ENCODE assay signal across 13 mouse cellular contexts in genomic region chr9:43070566-43070965, GRCm38 (mm10). TPM values are rescaled to one million over a fixed set of nuclear protein-coding genes. Genes with fewer than 3 reads are reported as not detected.
DNase-seq lines count a peak whose midpoint lies in the region; ATAC-seq and TF ChIP-seq lines count a peak whose summit lies in the region.
"Had no signal": no experiment of that assay in that cellular context is flagged by ENCODE, and none has a peak within 500 bp of the region (broad histone marks: within the 10 kb centered on the region; RNA-seq: fewer than 3 reads in every experiment).

No protein-coding gene starts in this region.

- H3K36me3 ChIP-seq in forebrain, embryonic 10.5 days (replicated peaks) = no peaks in the 10 kb centered on the region
- no peaks in the 10 kb centered on the region for H3K36me3 ChIP-seq in forebrain, embryonic 15.5 days
- H3K36me3 ChIP-seq in hindbrain, embryonic 16.5 days (ENCODE audit: control insufficient read depth, insufficient read depth, low read length) = no peaks in the 10 kb centered on the region
- no peaks in the 10 kb centered on the region for H3K36me3 ChIP-seq in midbrain, postnatal 0 days (ENCODE audit: insufficient read depth, low read length)
- no peaks in the 10 kb centered on the region for H3K36me3 ChIP-seq in liver, embryonic 11.5 days (ENCODE audit: control insufficient read depth, insufficient read depth, low read length)
- no peaks in the 10 kb centered on the region for H3K36me3 ChIP-seq in kidney, embryonic 15.5 days

- no peaks in the 10 kb centered on the region for H3K9me3 ChIP-seq in forebrain, embryonic 10.5 days
- H3K9me3 ChIP-seq in forebrain, embryonic 15.5 days = no peaks in the 10 kb centered on the region
- no peaks in the 10 kb centered on the region for H3K9me3 ChIP-seq in hindbrain, embryonic 16.5 days (ENCODE audit: control insufficient read depth, low read length)
- H3K9me3 ChIP-seq in midbrain, postnatal 0 days (ENCODE audit: low read length) = no peaks in the 10 kb centered on the region
- H3K9me3 ChIP-seq in liver, embryonic 11.5 days (ENCODE audit: control insufficient read depth, low read length) = no peaks in the 10 kb centered on the region
- no peaks in the 10 kb centered on the region for H3K9me3 ChIP-seq in kidney, embryonic 15.5 days (replicated peaks)

- H3K4me2 ChIP-seq in forebrain, embryonic 15.5 days (replicated peaks) = peak overlapping the region; percentile 38; the same call in 1 of the 2 replicates
- no peak overlapping the region for H3K4me2 ChIP-seq in hindbrain, embryonic 16.5 days (ENCODE audit: low read length)
- H3K4me2 ChIP-seq in midbrain, postnatal 0 days (ENCODE audit: low read depth, low read length, poor library complexity, severe bottlenecking) = peak overlapping the region; percentile 47
- no peak overlapping the region for H3K4me2 ChIP-seq in liver, embryonic 11.5 days
- H3K4me2 ChIP-seq in kidney, embryonic 15.5 days = no peak overlapping the region
- H3K4me2 ChIP-seq: lung, embryonic 14.5 days had no signal

- peaks cover 22% of the 10 kb centered on the region for H3K4me1 ChIP-seq in forebrain, embryonic 10.5 days
- peaks cover 37% of the 10 kb centered on the region for H3K4me1 ChIP-seq in forebrain, embryonic 15.5 days
- peaks cover 28% of the 10 kb centered on the region for H3K4me1 ChIP-seq in hindbrain, embryonic 16.5 days (ENCODE audit: control insufficient read depth, insufficient read depth, low read depth, low read length)
- peaks cover 16% of the 10 kb centered on the region for H3K4me1 ChIP-seq in midbrain, postnatal 0 days (ENCODE audit: insufficient read depth, low read length)
- no peaks in the 10 kb centered on the region for H3K4me1 ChIP-seq in liver, embryonic 11.5 days (replicated peaks; ENCODE audit: control insufficient read depth, insufficient read depth, low read length)
- H3K4me1 ChIP-seq in kidney, embryonic 15.5 days = peaks cover 41% of the 10 kb centered on the region

- no peaks in the 10 kb centered on the region for H3K27me3 ChIP-seq in forebrain, embryonic 10.5 days (ENCODE audit: poor library complexity, severe bottlenecking)
- H3K27me3 ChIP-seq in forebrain, embryonic 15.5 days = no peaks in the 10 kb centered on the region
- H3K27me3 ChIP-seq in hindbrain, embryonic 16.5 days (replicated peaks; ENCODE audit: control insufficient read depth, insufficient read depth, low read length) = no peaks in the 10 kb centered on the region
- no peaks in the 10 kb centered on the region for H3K27me3 ChIP-seq in midbrain, postnatal 0 days (ENCODE audit: insufficient read depth, low read length)
- no peaks in the 10 kb centered on the region for H3K27me3 ChIP-seq in liver, embryonic 11.5 days (replicated peaks; ENCODE audit: control insufficient read depth, insufficient read depth, low read length)
- no peaks in the 10 kb centered on the region for H3K27me3 ChIP-seq in kidney, embryonic 15.5 days

- no peak overlapping the region for H3K4me3 ChIP-seq in forebrain, embryonic 10.5 days
- H3K4me3 ChIP-seq in forebrain, embryonic 15.5 days = peak overlapping the region; percentile 45
- peak overlapping the region; percentile 46 for H3K4me3 ChIP-seq in hindbrain, embryonic 16.5 days (ENCODE audit: low read length)
- H3K4me3 ChIP-seq in midbrain, postnatal 0 days (ENCODE audit: low read depth, low read length) = peak overlapping the region; percentile 56
- no peak overlapping the region for H3K4me3 ChIP-seq in liver, embryonic 11.5 days (ENCODE audit: low read depth, low read length)
- no peak overlapping the region for H3K4me3 ChIP-seq in kidney, embryonic 15.5 days (replicated peaks)

- no peak for TF ChIP-seq CTCF in midbrain, postnatal 0 days (IDR thresholded peaks at IDR 0.05)

- H3K27ac ChIP-seq in forebrain, embryonic 10.5 days = 0 out of 2 replicates have a peak overlapping the region, but pooled peaks have one; percentile 35
- peak overlapping the region; percentile 84 for H3K27ac ChIP-seq in forebrain, embryonic 15.5 days (replicated peaks)
- peak overlapping the region; percentile 72 for H3K27ac ChIP-seq in hindbrain, embryonic 16.5 days (ENCODE audit: low read depth, low read length)
- H3K27ac ChIP-seq in midbrain, postnatal 0 days (ENCODE audit: low read depth, low read length) = peak overlapping the region; percentile 82
- H3K27ac ChIP-seq in liver, embryonic 11.5 days (ENCODE audit: low read depth, low read length) = no peak overlapping the region
- no peak overlapping the region for H3K27ac ChIP-seq in kidney, embryonic 15.5 days

- ATAC-seq in forebrain, embryonic 15.5 days (replicated peaks) = peak; percentile 55; the same call in 1 of the 2 replicates
- ATAC-seq in hindbrain, embryonic 16.5 days = no peak
- ATAC-seq in midbrain, postnatal 0 days (ENCODE audit: low FRiP score) = peak; percentile 50; the same call in 1 of the 2 replicates
- no peak for ATAC-seq in liver, embryonic 11.5 days (replicated peaks; ENCODE audit: low FRiP score)
- no peak for ATAC-seq in kidney, embryonic 15.5 days (replicated peaks; ENCODE audit: low FRiP score)

- H3K9ac ChIP-seq in forebrain, embryonic 15.5 days (replicated peaks) = peak overlapping the region; percentile 49
- H3K9ac ChIP-seq in hindbrain, embryonic 16.5 days (ENCODE audit: low read depth, low read length) = peak overlapping the region; percentile 9; the same call in 1 of the 2 replicates
- peak overlapping the region; percentile 77 for H3K9ac ChIP-seq in midbrain, postnatal 0 days (replicated peaks; ENCODE audit: low read length, poor library complexity, severe bottlenecking)
- no peak overlapping the region for H3K9ac ChIP-seq in liver, embryonic 11.5 days (ENCODE audit: low read depth, low read length)
- no peak overlapping the region for H3K9ac ChIP-seq in kidney, embryonic 15.5 days
- H3K9ac ChIP-seq: lung, embryonic 14.5 days had no signal

- WGBS in forebrain, embryonic 10.5 days = 50% methylated on average over 4 of the region's 4 CpGs
- WGBS in forebrain, embryonic 15.5 days = 21% methylated on average over 4 of the region's 4 CpGs
- WGBS in hindbrain, embryonic 16.5 days = 21% methylated on average over 4 of the region's 4 CpGs
- WGBS in midbrain, postnatal 0 days = 13% methylated on average over 4 of the region's 4 CpGs
- WGBS in liver, embryonic 11.5 days = 74% methylated on average over 4 of the region's 4 CpGs
- 61% methylated on average over 4 of the region's 4 CpGs for WGBS in kidney, embryonic 15.5 days

- DNase-seq in forebrain, embryonic 10.5 days (ENCODE audit: extremely low spot score, low spot score) = no peak
- peak; percentile 12 for DNase-seq in midbrain, postnatal 0 days (ENCODE audit: low spot score)
- no peak for DNase-seq in cerebellum, postnatal 10 days
- DNase-seq in liver, embryonic 11.5 days (ENCODE audit: low spot score) = no peak
- DNase-seq: cerebellum, postnatal 14 days; liver; lung, embryonic 14.5 days; spleen, adult 18-20 months; thymus, postnatal 36 days had no signal

RNA-seq across cellular contexts. Expression of gene Arhgef12, which starts 36.5 kb away (rescaled TPM):
- 7.0 and 9.2 TPM in 2 replicates for polyA plus RNA-seq in forebrain, embryonic 10.5 days (2016; fragmentation: Nextera tagmentation; extraction: Ambion mirVana)
- 19.3 and 20.0 TPM in 2 replicates for polyA plus RNA-seq in forebrain, embryonic 15.5 days (2015; fragmentation: Nextera tagmentation; extraction: Ambion mirVana)
- 17.0 and 17.9 TPM in 2 replicates for polyA plus RNA-seq in hindbrain, embryonic 16.5 days (2015; fragmentation: Nextera tagmentation; extraction: Ambion mirVana)
- total RNA-seq in midbrain, postnatal 0 days (2014; rRNA removed) = 97.1 and 134 TPM in 2 replicates
- polyA plus RNA-seq in midbrain, postnatal 0 days (2015; fragmentation: Nextera tagmentation; extraction: Ambion mirVana) = 13.5 and 17.0 TPM in 2 replicates
- 5.7 and 7.0 TPM in 2 replicates for polyA plus RNA-seq in liver, embryonic 11.5 days (2014; fragmentation: Nextera tagmentation; extraction: Ambion mirVana)
- polyA plus RNA-seq in kidney, embryonic 15.5 days (2015; fragmentation: Nextera tagmentation; extraction: Ambion mirVana) = 14.6 and 15.5 TPM in 2 replicates

RNA-seq across cellular contexts. Expression of gene Tmem136, which starts 45.8 kb away (rescaled TPM):
- polyA plus RNA-seq in forebrain, embryonic 10.5 days (2016; fragmentation: Nextera tagmentation; extraction: Ambion mirVana) = 11.4 and 12.9 TPM in 2 replicates
- 7.5 and 9.3 TPM in 2 replicates for polyA plus RNA-seq in forebrain, embryonic 15.5 days (2015; fragmentation: Nextera tagmentation; extraction: Ambion mirVana)
- 9.2 and 11.4 TPM in 2 replicates for polyA plus RNA-seq in hindbrain, embryonic 16.5 days (2015; fragmentation: Nextera tagmentation; extraction: Ambion mirVana)
- 4.9 and 5.1 TPM in 2 replicates for total RNA-seq in midbrain, postnatal 0 days (2014; rRNA removed)
- polyA plus RNA-seq in midbrain, postnatal 0 days (2015; fragmentation: Nextera tagmentation; extraction: Ambion mirVana) = 7.8 and 8.0 TPM in 2 replicates
- polyA plus RNA-seq in liver, embryonic 11.5 days (2014; fragmentation: Nextera tagmentation; extraction: Ambion mirVana) = 3.5 and 3.7 TPM in 2 replicates
- polyA plus RNA-seq in kidney, embryonic 15.5 days (2015; fragmentation: Nextera tagmentation; extraction: Ambion mirVana) = 7.5 and 8.6 TPM in 2 replicates
- total RNA-seq: megakaryocyte, adult 5-6 weeks had no signal

Comparison
In these comparisons a context has a peak if more than half of its experiments do, and no peak if none do; other contexts are left out.
1. H3K4me3 ChIP-seq: peak in forebrain, embryonic 15.5 days (single experiment), hindbrain, embryonic 16.5 days (single experiment) and midbrain, postnatal 0 days (single experiment); none in forebrain, embryonic 10.5 days (single experiment), liver, embryonic 11.5 days (single experiment) and kidney, embryonic 15.5 days (single experiment).
2. H3K27ac ChIP-seq: peak in forebrain, embryonic 10.5 days (single experiment), forebrain, embryonic 15.5 days (single experiment), hindbrain, embryonic 16.5 days (single experiment) and midbrain, postnatal 0 days (single experiment); none in liver, embryonic 11.5 days (single experiment) and kidney, embryonic 15.5 days (single experiment).
3. ATAC-seq: peak in forebrain, embryonic 15.5 days (single experiment) and midbrain, postnatal 0 days (single experiment); none in hindbrain, embryonic 16.5 days (single experiment), liver, embryonic 11.5 days (single experiment) and kidney, embryonic 15.5 days (single experiment).
4. H3K4me2 ChIP-seq: peak in forebrain, embryonic 15.5 days (single experiment) and midbrain, postnatal 0 days (single experiment); none in hindbrain, embryonic 16.5 days (single experiment), liver, embryonic 11.5 days (single experiment) and kidney, embryonic 15.5 days (single experiment).
5. H3K9ac ChIP-seq: peak in forebrain, embryonic 15.5 days (single experiment), hindbrain, embryonic 16.5 days (single experiment) and midbrain, postnatal 0 days (single experiment); none in liver, embryonic 11.5 days (single experiment) and kidney, embryonic 15.5 days (single experiment).